Mouse (Mus musculus) ES-CJ7 (cell line): ENCODE data around the gene Tcp1.

Experiments
- DNase-seq: peaks from one replicate; pipeline ENCODE4 v3.0.0; 2011; ENCODE audit warnings: low read depth, low spot score

Tcp1 gene

DNA sequence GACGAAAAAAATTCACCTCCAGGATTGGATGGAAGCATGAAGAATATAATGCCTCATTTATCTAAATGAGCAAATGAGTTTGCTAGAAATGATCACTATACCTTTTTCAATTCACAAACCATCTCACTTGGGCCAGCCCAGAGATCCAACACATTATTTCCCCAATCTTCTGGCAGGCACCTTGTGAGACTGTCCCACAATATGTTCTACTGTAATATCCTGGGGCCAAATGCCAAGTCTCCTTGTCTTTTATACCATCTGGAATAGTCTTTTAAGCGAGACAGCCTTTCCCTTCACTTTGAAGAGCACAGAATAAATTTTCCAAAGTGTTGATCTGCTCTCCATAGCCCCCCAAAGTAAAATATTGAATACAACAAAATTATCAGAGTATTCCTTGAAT is 58.4 kb downstream of the Tcp1 start:
- no peak for DNase-seq
